Mouse (Mus musculus) heart, postnatal 25 days (tissue): Measurements from ENCODE around the gene Tenm4. TPM values are rescaled to one million over a fixed set of nuclear protein-coding genes. Genes with fewer than 3 reads are reported as not detected.

Experiments
- DNase-seq: peaks from one replicate; pipeline ENCODE4 v3.0.0; 2022; ENCODE audit warnings: low spot score
- intact Hi-C: fragments of 180-260 bp; cut with DNase I; formaldehyde crosslinking; loops from one replicate; pipeline ENCODE4 v1.15.1; 2025
- total RNA-seq, 2 experiments: library from RNA; stranded (reverse); gene quantifications; 2 replicates each; pipeline ENCODE4 v1.2.3; 2021

Gene Tenm4
- total RNA-seq, 2 experiments from 2014 or later = 1.0 to 1.1 TPM

DNA sequence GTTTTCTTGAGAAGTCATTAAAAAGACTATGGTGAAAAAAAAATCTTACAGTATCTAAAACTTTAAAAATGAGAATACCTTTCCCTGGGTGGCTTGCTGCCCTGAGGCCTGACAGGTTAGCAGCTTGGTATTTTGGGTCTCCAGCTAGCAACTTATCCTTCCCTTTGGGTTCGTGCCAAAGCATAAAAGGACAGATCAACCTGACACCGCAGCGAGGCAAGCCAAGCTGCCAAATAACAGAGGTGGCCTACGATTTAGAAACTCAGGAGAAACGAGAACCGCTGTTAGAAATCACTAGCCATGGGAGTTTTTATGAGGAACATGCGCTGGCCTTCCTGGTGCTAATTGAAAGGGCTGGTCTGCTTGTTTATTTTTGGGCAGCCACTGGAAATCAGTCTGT, 571.2 kb downstream of the Tenm4 start:
- DNase-seq = no peak
- intact Hi-C loops = no loop called here

DNA sequence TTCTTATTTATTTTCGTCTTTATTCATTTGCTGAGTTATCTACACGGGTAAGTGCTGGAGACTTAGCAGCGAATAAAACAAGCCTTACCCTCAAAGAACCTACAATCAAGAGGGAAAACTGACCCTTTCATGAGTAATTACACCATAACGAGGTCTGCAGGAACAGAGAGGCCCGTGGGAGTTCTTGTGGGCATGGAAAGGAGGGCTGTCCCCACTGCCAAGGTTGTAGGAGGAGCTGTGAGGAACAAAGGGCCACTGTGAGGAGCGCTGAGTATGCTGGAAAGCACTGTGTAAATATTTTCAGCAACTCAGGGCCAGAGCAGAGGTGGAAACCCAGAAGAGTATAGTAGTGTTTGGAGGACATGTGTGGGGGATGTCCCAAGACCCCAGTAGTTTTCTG, 574.9 kb downstream of the Tenm4 start:
- no peak for DNase-seq
- intact Hi-C loops = no loop called here

DNA sequence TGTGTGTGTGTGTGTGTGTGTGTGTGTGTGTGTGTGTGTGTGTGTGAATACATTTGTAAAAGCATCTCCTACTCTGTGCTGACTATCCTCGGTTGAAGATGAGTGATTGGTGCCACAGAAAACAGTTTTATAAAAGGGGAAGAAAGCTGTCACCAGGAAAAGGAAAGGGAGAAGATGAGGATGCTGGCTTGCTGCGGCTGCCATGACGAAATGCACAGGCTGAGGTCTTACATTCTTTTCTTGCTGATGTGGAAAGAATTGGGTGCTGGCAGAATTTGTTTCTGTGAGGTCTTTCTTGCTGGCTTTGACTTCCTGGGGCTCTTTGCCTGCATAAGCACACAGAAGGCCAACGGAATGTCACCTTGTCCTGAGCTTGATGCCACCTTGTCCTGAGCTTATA, 575.7 kb downstream of the Tenm4 start:
- intact Hi-C loops = no loop called here
- no peak for DNase-seq

DNA sequence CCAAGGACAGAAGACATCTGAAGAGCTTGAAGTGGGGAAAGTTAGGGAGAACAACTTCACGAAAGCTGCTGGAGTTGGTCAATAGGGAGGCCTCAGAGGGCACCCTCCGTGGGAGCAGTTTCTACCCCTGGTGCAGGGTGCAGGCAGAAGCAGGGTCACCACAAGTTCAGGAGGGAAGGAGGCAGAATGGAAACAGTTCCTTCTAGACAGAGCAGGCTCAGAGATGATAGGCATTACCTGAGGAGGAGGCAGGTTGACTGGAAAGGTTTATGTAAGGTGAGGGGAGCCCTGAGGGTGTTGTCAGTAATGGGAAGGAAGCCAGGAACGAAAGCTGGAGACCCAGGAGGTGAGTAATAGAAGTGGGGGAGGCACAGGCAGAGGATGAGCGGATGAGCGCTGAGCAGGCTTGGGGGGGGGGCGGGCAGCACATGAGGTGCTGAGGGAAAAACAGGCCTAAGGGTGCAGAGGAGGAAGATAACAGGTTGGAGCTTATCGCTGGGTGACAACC, 577.5 kb downstream of the Tenm4 start:
- intact Hi-C loops = no loop called here
- no peak for DNase-seq

DNA sequence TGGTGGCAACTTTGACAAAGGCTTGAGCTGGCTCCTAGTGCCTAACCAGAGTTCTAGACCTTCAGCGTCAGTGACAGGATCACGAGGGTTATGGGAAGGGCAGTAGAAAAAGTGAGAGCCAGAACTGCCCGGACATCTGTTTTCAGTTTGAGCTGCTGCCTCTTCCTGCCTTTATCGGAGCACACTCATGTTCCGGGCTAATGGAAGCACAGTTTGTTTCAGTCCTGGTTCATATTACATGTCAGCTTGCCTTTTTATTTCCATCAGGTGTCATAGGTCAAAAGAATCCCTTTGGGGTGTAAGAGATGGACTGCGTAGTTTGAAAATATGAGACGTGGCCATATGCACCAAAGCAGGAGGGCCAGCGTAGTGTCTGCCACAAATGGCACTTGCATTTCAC, 578.7 kb downstream of the Tenm4 start:
- intact Hi-C loops = no loop called here
- DNase-seq = no peak

DNA sequence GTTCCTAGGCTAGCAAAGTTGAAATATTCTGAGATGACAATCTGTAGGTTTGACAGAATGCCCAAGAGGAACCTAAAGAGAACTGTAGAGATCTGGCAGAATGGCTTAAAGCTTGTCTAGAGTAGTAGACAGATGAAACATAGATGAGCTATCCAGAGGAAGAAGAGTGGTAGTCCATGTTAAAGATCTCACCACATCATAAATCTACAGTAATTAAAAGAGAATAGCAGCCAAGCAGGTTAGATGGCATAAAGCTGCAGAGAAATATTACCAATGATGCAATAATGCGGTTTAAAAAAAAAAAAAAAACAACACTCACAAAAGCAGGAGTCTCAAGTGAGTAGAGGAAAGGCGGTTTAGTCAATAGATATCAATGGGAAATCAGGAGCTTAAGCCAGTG, 580.2 kb downstream of the Tenm4 start:
- no peak for DNase-seq
- intact Hi-C loops = no loop called here

DNA sequence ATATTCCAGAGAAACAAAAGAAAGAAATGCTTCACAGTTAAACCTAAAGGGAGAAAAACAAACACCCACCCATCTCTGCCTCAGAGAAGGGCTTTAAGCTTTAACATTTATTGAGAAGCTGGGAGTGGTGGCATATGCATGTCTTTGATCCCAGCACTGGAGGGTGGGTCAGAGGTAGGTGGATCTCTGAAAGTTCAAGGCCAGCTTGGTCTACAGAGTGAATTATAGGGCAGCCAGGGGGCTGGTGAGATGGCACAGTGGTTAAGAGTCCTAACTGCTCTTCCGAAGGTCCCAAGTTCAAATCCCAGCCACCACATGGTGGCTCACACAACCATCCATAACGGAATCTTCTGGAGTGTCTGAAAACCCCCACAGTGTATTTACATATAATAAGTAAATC, 581.7 kb downstream of the Tenm4 start:
- no peak for DNase-seq
- intact Hi-C loops = no loop called here

DNA sequence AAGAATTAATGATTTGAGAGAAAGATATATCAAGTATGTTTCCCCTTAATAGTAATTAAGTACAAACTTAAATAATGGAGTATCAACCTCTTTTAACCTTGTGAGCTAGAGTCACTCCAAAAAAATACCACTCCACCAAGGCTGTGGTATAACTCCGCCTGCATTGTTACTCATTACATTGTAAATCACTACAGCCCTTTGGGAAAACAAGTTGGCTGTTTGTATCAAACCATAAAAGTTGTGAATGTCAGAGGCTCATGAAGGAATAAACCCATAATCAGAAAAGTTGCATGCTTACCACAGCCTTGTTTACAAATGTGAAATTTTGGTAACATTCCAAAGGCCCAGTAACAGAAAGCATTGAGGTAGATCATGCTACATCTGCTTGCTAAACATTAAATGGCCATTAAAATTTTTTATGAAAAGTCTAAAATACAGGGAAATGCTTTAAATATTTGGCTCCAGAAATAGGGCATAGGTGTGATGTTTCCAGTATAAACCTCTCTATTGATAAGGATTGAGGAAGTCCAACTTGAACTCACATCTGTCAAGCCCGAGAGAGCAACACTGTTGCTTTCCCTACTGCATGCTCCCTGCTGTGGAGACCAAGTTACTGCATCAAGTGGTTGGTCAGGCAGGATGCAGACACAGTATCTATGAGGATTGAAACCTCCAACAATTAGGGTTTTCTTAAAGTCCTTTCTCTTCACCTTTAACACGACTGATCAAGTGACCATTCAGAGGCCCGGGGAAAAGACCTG, 582.5 kb downstream of the Tenm4 start:
- no peak for DNase-seq

DNA sequence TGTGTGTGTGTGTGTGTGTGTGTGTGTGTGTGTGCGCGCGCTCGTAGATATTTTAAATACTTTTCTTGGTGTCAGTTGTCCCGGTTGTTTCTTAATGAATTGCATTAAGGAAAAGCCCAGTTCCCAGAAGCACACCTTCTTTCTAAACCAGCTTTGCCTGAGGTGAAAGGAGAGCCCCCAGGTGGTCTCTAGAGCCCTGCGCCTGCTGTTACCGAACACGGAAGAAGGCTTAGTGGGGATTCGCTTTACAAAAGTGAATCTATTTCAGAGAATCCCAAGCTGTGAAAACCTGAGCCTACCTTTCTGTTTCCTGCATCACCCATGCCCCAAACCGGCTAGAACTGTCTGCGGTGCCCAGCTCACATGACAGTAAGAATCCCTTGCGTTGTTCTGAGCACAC, 583.1 kb downstream of the Tenm4 start:
- no peak for DNase-seq
- intact Hi-C loops = no loop called here

More for the DNA sequence above, 582.5 kb downstream of the Tenm4 start:
- intact Hi-C loops = no loop called here

DNA sequence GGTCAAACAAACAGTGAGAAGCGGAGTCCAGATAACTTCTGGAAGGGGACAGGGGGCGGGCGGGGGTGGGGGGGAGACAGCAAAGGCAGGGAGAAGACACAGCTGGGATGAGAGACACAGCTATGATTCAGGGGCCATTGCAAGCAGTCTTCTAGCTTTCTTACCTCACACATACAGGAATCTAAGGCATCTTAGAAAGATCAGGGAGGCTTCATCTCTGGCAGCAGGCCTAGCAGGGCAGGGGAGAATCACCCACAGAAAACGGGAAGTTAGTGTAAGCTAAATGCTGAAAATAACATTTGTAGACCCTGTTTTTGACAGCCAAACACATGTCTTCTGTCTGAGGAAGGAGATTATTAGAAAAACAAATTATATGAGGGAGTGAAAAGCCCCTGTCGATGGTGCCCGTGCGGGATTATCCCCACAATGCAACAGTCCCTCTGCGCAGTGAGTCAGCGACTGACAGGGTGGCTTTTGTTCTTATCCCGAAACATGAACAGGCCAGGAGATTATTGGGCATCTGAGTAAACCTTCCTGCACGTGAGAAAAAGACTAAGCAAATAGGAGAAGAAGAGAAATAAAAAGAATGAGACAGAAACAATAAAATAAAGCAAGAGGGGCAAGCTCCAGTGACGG, 584.5 kb downstream of the Tenm4 start:
- DNase-seq = no peak
- intact Hi-C loops = no loop called here

DNA sequence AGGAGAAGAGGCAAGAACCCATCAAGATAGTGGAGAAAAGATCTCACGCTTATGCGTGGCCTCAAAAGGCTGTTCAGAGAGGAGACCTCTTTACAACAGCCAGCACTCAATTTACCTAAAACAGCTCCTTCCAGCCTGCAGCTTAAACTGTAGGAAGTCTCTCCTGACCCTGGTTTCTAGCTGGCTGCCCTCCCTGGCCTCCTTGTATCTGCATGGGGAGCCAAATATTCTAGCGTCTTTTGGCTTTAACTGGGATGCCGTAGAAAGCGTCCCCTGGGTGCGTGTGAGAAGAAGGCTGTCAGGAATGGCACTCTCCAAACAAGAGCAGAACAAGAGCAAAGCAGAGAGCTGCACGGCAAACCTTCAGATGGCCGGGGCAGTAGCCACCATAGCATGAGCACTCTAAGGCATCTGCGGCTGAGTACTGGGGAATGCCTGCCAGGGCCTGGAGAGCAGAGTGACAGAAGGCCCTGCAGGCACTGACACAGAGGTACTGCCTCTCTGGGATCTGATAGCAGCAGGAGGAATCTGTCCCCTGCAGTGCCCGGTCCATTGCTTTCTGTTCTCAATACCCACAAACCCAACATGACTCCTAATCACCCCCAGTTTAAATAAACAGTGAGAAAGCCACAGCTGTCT, 585.2 kb downstream of the Tenm4 start:
- DNase-seq = no peak
- intact Hi-C loops = no loop called here

DNA sequence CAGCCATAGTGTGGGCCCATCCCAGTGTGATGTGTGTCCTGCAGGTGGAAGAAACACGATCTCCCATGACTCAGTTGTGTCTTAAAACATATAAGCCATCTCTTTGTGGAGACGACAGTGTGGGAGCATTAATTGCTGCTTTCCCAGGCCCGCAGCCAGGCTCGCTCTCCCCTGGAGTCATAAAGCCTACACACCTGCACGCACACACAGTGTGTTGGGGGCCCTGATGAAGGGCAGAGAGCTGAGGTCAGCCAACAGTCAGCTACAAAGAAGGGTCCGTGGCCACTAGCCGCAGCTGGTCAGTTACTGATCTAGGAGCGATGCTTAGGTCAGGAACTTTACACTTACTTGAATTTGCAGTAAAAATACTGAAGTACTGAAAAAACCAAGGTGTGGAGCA, 586.0 kb downstream of the Tenm4 start:
- no peak for DNase-seq
- intact Hi-C loops = no loop called here

DNA sequence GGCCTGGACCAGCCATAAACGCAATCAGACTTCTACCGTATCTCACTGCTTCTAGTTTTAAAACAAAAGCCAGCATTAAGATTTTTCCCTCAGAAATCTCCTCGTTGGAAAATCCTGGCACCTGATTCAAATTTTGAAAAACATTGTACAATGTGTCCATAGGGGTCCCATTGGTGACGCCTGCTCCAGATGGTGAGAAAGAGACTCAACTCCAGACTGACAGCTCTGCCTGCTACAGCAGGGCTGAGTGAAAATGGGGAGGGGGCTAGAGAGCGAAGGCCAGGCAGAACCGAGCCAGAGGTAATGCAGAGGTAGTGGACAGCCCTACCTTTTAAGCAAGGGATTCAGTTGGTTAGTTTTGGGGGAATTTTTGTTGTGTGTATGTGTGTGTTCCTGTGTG, 589.2 kb downstream of the Tenm4 start:
- intact Hi-C loops = no loop called here
- DNase-seq = no peak

DNA sequence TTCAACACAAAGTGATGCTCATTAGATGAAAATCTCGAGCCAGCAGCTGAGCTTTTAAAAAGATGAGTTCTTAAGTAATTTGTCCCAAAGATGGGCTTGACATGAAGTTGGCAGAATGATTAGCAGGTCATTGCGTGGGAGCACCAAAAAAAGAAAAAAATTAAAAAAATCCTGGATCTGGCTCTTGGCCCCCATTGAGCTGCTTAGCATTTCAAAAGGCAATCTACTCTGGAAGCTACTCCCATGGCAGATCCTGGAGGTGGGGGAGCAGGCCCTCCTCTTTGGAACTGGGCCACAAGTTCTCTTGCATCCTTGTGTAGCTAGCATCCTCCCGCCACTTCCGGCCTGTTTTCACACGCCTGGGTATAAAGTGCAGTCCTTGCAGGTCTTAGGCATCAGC, 590.1 kb downstream of the Tenm4 start:
- intact Hi-C loops = no loop called here
- DNase-seq = no peak

DNA sequence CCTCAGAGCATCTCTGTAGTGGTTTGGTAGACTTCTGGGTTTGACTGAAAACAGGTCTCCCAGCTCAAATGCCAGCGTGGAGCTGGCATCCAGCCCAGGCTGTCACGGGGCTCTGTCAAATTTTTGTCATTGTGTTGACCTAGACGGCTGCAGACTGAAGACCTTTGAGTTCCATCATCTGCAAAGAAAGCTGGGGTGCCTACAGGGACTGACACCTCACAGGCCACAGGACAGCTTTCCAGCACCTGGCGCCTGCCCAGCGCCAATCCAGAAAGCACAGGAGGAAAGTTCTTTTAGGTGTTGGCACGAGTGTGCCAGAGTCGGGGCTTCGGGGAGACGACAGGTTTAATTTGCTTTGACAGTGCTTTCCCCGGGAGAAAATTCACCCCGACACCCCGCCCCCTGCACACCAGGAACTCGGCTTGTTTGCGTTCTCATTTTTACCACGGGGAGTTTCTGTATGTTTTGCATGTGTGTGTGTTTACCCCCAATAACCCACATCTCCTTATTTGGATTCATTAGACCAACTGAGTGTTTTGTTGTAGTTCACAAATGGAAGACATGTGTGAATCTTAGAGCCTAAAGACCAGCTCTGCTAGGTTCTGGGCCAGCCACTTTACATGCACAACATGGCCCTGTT, 594.4 kb downstream of the Tenm4 start:
- DNase-seq = no peak

DNA sequence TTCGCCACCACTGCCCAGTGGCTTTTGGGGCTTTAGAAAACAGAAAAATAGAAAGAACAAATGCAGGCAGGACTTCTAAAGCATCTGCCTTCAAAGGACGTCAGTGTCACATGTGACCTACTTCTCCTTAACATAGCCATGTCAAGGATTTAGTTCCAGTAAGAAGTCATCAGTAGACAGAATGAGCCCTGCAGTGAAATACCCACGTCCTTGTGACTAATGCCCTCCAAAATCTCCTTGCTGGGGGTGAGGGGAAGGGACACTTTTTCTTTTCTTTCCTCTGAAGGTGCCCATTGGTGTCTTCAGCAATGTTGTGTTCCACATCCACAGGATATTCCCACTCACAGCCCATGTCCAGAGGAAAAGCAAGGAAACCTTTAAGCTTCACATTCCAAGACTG, 596.0 kb downstream of the Tenm4 start:
- DNase-seq = no peak
- intact Hi-C loops = no loop called here

More for the DNA sequence above, 594.4 kb downstream of the Tenm4 start:
- intact Hi-C loops = no loop called here

DNA sequence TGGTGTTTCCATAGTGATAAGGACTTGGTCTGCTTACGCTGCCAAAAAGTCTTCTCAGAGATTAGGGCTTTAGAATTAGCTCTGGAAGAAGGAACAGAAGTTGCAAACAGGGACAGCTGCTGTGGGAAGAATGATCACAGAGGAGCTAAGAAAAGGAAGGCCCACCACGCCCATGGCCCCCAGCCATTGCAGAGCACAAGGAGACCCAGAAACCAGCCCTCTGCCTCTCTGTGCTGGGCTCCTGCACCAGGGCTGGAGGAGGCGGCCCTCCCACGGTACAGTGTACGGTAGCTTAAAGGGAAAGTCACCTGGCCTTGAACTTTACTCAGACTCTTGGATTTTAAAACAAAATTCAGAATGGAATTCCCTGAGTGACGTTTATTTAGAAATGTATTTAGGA, 597.7 kb downstream of the Tenm4 start:
- DNase-seq = no peak
- intact Hi-C loops = no loop called here

DNA sequence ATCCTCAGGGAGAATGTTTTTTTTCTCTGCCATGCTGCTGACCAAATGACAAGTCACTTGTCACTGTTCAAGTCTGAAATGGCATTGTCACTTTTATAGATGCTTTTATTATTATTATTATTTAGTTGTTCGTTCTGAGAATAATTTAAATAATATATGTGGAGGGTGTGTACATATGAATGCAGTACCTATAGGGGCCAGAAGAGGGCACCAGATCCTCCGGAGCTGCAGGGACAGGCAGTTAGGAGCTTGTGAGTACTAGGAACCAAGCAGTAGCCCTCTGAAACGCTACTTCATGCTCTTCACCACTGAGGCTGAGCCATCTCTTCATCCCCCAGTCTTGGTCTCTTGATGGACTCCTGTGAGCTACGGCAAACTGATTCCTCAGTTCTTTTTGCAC, 598.7 kb downstream of the Tenm4 start:
- no peak for DNase-seq
- intact Hi-C loops = loop anchor here (10.0 kb wide), 1 partner anchor 255 kb away; no protein-coding TSS in a partner anchor

DNA sequence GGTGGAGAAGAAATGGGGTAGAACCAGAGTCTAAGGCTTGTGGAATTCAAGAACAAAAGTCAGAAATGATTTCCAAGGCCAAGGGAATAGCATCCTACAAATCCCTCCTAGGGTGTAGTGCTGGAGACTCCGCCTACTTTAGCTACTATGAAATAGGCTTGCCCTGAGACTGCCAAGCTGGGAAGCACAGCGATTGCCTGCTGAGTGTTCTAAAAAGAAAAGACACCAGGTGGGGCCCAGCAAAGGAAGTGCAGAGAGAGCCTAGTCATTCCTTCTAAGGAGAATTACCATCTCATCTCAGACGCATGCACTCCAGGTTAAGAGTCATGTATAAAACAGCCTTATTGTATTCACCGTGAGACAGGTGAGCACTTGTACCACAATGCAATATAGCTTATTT, 601.9 kb downstream of the Tenm4 start:
- intact Hi-C loops = loop anchor here (10.0 kb wide), 1 partner anchor 258 kb away; no protein-coding TSS in a partner anchor
- no peak for DNase-seq

DNA sequence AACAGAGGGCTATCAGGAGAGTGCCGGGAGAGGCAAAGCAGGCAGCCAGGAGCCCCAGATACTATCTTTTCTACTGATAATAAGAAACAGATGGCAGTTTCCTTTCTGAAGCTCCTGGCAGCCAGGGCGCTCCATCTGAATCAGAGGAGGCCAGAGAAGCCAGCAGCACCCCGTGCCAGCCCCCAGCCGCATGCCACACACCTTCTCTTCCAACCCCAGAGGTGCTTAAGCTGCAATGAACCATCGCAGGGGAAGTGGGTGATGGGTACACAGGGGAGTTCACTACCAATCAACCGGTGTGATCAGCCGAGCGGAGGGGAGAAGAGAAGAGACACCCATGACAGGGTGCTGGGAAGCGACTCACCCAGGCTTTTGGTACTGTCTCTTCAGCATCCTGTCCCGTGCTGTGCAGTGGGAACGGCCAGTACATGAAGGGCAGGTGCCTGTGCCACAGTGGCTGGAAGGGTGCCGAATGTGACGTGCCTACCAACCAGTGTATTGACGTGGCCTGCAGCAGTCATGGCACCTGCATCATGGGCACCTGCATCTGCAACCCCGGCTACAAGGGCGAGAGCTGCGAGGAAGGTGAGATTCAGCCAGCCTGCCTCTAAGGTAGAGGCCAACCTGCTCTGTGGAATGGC, 602.7 kb downstream of the Tenm4 start:
- intact Hi-C loops = loop anchor here (10.0 kb wide), 1 partner anchor 259 kb away; no protein-coding TSS in a partner anchor
- no peak for DNase-seq
